Mouse (Mus musculus) CH12.LX (cell line): ENCODE data around the gene 6030468B19Rik.

ENCODE experiments used
- CTCF ChIP-seq, 2 experiments: IDR thresholded peaks in 1 of 2; conservative IDR thresholded peaks in 1 of 2; 2 replicates each; pipeline ENCODE4 v1.5.1; 2011 to 2012; ENCODE audit warnings: low read depth in 2 of 2, low read length in 2 of 2, improper control_type of control experiment in 1 of 2, inconsistent platforms in 1 of 2, mild to moderate bottlenecking in 1 of 2, moderate library complexity in 1 of 2
- SIN3A ChIP-seq: IDR thresholded peaks from 2 replicates; pipeline ENCODE4 v1.6.1; 2012; ENCODE audit warnings: low read length, improper control_type of control experiment, inconsistent platforms

DNA sequence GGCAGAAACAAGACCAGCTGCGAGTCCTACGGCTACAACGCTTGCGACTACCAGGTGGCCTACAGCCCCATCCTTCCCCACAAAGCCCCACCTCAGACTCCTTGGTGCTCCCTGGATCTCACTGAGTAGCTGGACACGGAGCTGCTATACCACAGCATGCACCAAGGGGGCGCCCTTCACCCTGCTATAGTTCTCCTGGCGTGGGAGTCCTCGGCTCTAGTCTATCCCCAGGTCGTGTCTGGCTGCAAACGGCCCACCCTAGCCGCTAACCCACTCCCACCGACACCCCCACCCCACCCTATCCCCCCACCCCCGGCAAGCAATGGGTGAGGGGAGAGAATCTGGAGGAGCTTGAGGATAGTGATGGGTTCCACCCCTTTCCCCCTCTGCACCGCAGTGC lies 7.2 kb upstream of the 6030468B19Rik start:
- TF ChIP-seq CTCF (conservative IDR thresholded peaks at IDR 0.05 in 1 of 2, IDR thresholded peaks at IDR 0.05 in 1 of 2; ENCODE audit: low read depth in 2 of 2, low read length in 2 of 2) (peak; percentile 82 to 94), SIN3A (no peak; the same call in 1 of the 2 replicates)
